Mouse (Mus musculus): ENCODE measurements around the gene Omp.
A peak's percentile ranks its signal among the peaks of the same experiment; 100 is the strongest.

The Omp gene

DNA sequence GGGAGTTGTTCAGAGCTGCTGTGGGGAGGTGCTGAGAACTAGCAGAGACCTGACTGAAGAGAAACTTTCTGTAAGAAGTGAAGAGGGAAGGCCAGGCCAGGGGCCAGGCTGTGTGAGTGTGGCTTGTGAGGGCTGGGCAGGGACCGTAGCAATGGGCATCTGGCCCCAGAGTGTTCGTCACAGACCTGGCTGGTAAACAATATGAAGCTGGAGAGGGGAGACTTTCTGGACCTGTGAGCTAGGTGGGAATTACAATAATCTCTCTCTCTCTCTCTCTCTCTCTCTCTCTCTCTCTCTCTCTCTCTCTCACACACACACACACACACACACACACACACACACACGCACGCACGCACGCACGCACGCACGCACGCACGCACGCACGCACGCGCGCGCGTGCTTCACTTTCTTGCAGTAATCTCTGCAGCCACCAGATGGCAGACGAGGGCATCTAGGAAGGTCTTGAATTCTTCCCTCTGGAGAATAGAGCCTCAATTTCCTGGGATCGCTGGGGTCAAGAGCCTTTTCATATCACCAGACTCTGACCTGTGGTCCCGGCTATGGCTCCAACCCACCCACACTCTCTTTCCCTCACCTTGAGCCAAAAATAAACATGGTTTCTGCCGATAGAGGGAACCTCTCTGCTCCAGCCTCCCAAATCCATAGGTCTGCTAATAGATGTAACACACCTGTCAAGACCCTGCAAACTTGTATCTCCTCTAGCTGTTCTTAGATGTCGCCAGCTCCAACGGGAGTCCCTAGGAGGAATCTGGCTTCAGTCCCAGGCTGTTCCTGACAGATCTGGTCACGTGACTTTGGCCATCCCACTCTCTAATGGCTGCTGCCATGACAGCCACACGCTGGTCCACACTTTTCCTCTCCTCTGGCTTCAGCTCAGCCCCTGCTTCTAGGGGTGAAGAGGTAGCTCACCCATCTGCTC lies 42.0 kb downstream of the Omp start:
- peak; percentile 80 for DNase-seq (ENCODE audit: low read depth, low spot score)

DNA sequence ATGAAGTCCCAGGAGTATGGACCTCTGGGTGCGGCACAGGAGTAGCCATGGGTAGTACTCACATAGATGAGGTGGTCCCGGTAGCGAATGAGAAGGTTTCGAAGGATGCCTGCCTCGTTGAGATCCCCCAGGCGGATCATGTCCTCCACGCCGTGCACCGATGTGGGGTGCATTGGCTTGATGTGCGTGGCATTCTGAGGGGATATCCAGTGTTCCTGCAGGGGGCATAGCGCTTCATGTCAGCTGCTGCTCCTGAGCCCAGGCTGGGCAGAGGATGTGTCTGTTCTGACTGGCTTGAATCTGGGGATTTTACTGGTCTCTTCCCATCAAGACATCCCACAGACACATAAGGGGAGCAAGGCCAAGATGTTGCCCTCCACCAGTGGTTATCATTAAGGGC lies 42.8 kb downstream of the Omp start:
- no peak for DNase-seq (ENCODE audit: low read depth, low spot score)

DNA sequence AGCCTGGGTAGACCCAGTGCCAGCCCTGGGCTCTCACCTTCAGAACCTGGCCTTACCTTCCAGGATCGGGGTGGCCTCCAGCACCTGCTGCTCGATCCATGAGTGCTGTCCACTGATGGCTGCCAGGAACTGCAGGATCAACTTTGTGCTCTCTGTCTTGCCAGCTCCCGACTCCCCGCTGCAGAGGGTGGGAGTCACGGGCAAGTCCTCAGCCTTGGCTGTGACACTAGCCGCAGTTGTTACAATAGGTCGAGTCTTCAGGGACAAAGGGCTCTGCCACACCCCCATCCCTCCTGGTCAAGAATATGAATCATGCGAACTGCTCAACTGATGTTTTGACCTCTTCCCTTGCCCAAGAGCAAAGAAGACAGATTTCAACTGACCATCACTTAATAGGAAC lies 47.7 kb downstream of the Omp start:
- no peak for DNase-seq (ENCODE audit: low read depth, low spot score)

DNA sequence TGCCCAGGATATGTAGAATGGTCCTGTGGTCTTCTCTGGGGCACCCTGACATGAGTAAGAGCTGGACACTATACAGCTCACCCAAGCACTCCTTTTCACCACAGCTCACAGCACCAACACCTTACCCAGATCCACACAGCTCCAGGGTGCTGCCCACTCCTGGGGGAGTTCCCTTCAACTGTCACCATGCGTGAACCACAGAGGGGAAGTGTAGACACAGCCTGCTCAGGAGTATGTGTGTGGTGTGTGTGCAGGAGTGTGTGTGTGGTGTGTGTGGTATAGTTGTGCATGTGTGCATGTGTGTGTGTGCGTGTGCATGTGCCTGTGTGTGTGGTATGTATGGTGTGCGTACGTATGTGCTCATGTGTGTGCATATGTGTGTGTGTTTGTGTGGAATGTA lies 49.5 kb downstream of the Omp start:
- no peak for DNase-seq (ENCODE audit: low read depth, low spot score)
